Mouse (Mus musculus) heart, postnatal 4 days (tissue): ENCODE data around the gene Agbl4. TPM values are rescaled to one million over a fixed set of nuclear protein-coding genes. Genes with fewer than 3 reads are reported as not detected.

Source experiments
- DNase-seq: peaks from one replicate; pipeline ENCODE4 v3.0.0; 2021
- total RNA-seq, 2 experiments: library from RNA; stranded (reverse); gene quantifications; 2 replicates each; pipeline ENCODE4 v1.2.3; 2021

Gene Agbl4
- total RNA-seq, 2 experiments from 2014 or later: 0.43 to 0.72 TPM

- DNase-seq: no peak
Observed at GRCm38 (mm10) chr4:111681926-111682325, 1284.5 kb downstream of the Agbl4 start.

GRCm38 (mm10) chr4:111682793-111683192 lies 1285.3 kb downstream of the Agbl4 start:
- no peak for DNase-seq

GRCm38 (mm10) chr4:111683843-111684242 lies 1286.4 kb downstream of the Agbl4 start:
- DNase-seq: no peak

- DNase-seq: no peak
Observed at GRCm38 (mm10) chr4:111685951-111686350, 1288.5 kb downstream of the Agbl4 start.

- DNase-seq: peak; percentile 60
Observed at GRCm38 (mm10) chr4:111686951-111687350, 1289.5 kb downstream of the Agbl4 start.

GRCm38 (mm10) chr4:111687613-111688012 lies 1290.2 kb downstream of the Agbl4 start:
- peak; percentile 84 for DNase-seq

- no peak for DNase-seq
Observed at GRCm38 (mm10) chr4:111691057-111691543, 1293.6 kb downstream of the Agbl4 start.

GRCm38 (mm10) chr4:111701381-111701780 lies 1303.9 kb downstream of the Agbl4 start:
- DNase-seq: no peak

GRCm38 (mm10) chr4:111704126-111704525 lies 1306.7 kb downstream of the Agbl4 start:
- DNase-seq: no peak

- no peak for DNase-seq
Observed at GRCm38 (mm10) chr4:111704975-111705374, 1307.5 kb downstream of the Agbl4 start.

Other genes starting within 250 kb of the Agbl4 start
- 1 to 10 TPM; 1.1 to 1.4 TPM for gene Elavl4, start 45.8 kb upstream of the Agbl4 start, total RNA-seq